Mouse (Mus musculus) common myeloid progenitor, adult 5-6 weeks (primary cell): ENCODE results near the gene Triobp. TPM values are rescaled to one million over a fixed set of nuclear protein-coding genes. Genes with fewer than 3 reads are reported as not detected.
"Not testable (repeated sequence)": the region's sequence is repeated elsewhere in the genome, so short reads cannot be mapped to it uniquely, and the experiment has no call there.

Experiments used
- ATAC-seq: replicated peaks from 2 replicates; pipeline ENCODE4 v1.8.0; 2016; ENCODE audit warnings: low read depth, mild to moderate bottlenecking, moderate TSS enrichment, inconsistent platforms; ENCODE audit not compliant: poor library complexity, severe bottlenecking
- total RNA-seq: library from RNA; stranded (forward); fragments of 200-1000, 187-1606 nt; gene quantifications from 2 replicates; pipeline ENCODE4 v1.2.3, GENCODE M21; 2017

Triobp gene
- total RNA-seq, 1 experiment from 2014 or later, result 25.0 TPM

- no peak for ATAC-seq
Measured at GRCm38 (mm10) chr15:79026511-79027290, 79.2 kb downstream of the Triobp start.

- no peak for ATAC-seq
Measured at GRCm38 (mm10) chr15:79027291-79028205, 80.0 kb downstream of the Triobp start.

- ATAC-seq, result peak; percentile 74
Measured at GRCm38 (mm10) chr15:79028237-79028738, 80.8 kb downstream of the Triobp start, which contains the start of gene H1f0. H1f0 (plus strand) TSS chr15:79028450.

- ATAC-seq, result no peak
Measured at GRCm38 (mm10) chr15:79028823-79029484, 81.4 kb downstream of the Triobp start.

- no peak for ATAC-seq
Measured at GRCm38 (mm10) chr15:79029519-79030241, 82.2 kb downstream of the Triobp start.

GRCm38 (mm10) chr15:79030551-79031435 lies 83.3 kb downstream of the Triobp start:
- peak; percentile 68 for ATAC-seq

GRCm38 (mm10) chr15:79031908-79032307 lies 84.4 kb downstream of the Triobp start:
- ATAC-seq, result not testable (repeated sequence)

- peak; percentile 26; the same call in 1 of the 2 replicates for ATAC-seq
Measured at GRCm38 (mm10) chr15:79037913-79038328, 90.4 kb downstream of the Triobp start.

GRCm38 (mm10) chr15:79038331-79038730 lies 90.8 kb downstream of the Triobp start:
- no peak for ATAC-seq

- peak; percentile 87 for ATAC-seq
Measured at GRCm38 (mm10) chr15:79038853-79039252, 91.3 kb downstream of the Triobp start.

- peak; percentile 65 for ATAC-seq
Measured at GRCm38 (mm10) chr15:79040501-79041416, 93.2 kb downstream of the Triobp start.

- ATAC-seq, result no peak
Measured at GRCm38 (mm10) chr15:79041585-79041984, 94.1 kb downstream of the Triobp start, which contains the start of gene Galr3. Galr3 (plus strand) TSS chr15:79041885.

- no peak for ATAC-seq
Measured at GRCm38 (mm10) chr15:79042721-79043491, 95.4 kb downstream of the Triobp start.

- no peak for ATAC-seq
Measured at GRCm38 (mm10) chr15:79044837-79045236, 97.3 kb downstream of the Triobp start.

- ATAC-seq, result no peak
Measured at GRCm38 (mm10) chr15:79048186-79048585, 100.7 kb downstream of the Triobp start.

- ATAC-seq, result no peak
Measured at GRCm38 (mm10) chr15:79050160-79050845, 102.8 kb downstream of the Triobp start.
